Mouse (Mus musculus) CH12.LX (cell line): ENCODE measurements at regions not wholly inside any gene's neighbourhood (a gene's known extent, or its start where the extent isn't known, plus 50 kb on each side); places are given as distances from the start of the nearest gene placed in this dataset.

Source experiments
- DNase-seq: peaks from one replicate; pipeline ENCODE4 v3.0.0-alpha.2; 2013; ENCODE audit errors: extremely low read depth
- H3K27ac ChIP-seq: 2 replicates; pipeline ENCODE4 v1.5.1; 2012; ENCODE audit warnings: low read depth, mild to moderate bottlenecking, control low read depth, moderate library complexity; ENCODE audit not compliant: insufficient read depth
- H3K27me3 ChIP-seq: replicated peaks from 2 replicates; pipeline ENCODE3; 2012; ENCODE audit warnings: inconsistent platforms
- H3K36me3 ChIP-seq, 2 experiments: replicated peaks in 1 of 2; 2 replicates each; pipeline versions ENCODE3 to v1.6.1; 2012; ENCODE audit warnings: inconsistent platforms in 1 of 2, low read length in 1 of 2, mild to moderate bottlenecking in 1 of 2, mixed read lengths in 1 of 2, moderate library complexity in 1 of 2; ENCODE audit not compliant: control insufficient read depth in 1 of 2, insufficient read depth in 1 of 2
- H3K4me1 ChIP-seq, 2 experiments: 2 replicates each; pipeline ENCODE4 v1.6.1; 2012; ENCODE audit warnings: inconsistent platforms in 1 of 2, moderate library complexity in 1 of 2; ENCODE audit not compliant: insufficient read depth in 2 of 2, control insufficient read depth in 1 of 2
- H3K4me2 ChIP-seq: 2 replicates; pipeline ENCODE4 v1.6.1; 2012; ENCODE audit warnings: low read depth, mild to moderate bottlenecking, control low read depth; ENCODE audit not compliant: poor library complexity, insufficient read depth, severe bottlenecking
- H3K4me3 ChIP-seq, 3 experiments: fragments of 150-350 bp in 1 of 3; sonication (generic) in 1 of 3; replicated peaks in 1 of 3; 2 replicates each; pipeline versions ENCODE3 to v1.5.1; 2011 to 2012; ENCODE audit warnings: low read depth in 2 of 3, low read length in 2 of 3, mild to moderate bottlenecking in 2 of 3, moderate library complexity in 2 of 3, control low read depth in 1 of 3, improper control_type of control experiment in 1 of 3, inconsistent platforms in 1 of 3, mixed read lengths in 1 of 3; ENCODE audit not compliant: poor library complexity in 1 of 3
- H3K79me2 ChIP-seq: replicated peaks from 2 replicates; pipeline ENCODE4 v1.6.1; 2012; ENCODE audit warnings: mild to moderate bottlenecking, moderate library complexity; ENCODE audit not compliant: control insufficient read depth, poor library complexity, insufficient read depth, severe bottlenecking; ENCODE audit errors: extremely low read depth
- H3K9ac ChIP-seq: 2 replicates; pipeline ENCODE4 v1.6.1; 2012; ENCODE audit warnings: low read depth, mild to moderate bottlenecking, control low read depth, moderate library complexity; ENCODE audit not compliant: insufficient read depth
- H3K9me3 ChIP-seq: replicated peaks from 2 replicates; pipeline ENCODE3; 2012; ENCODE audit warnings: low read length, inconsistent platforms, mixed read lengths
- CHD1 ChIP-seq: IDR thresholded peaks from 2 replicates; pipeline ENCODE4 v1.6.1; 2012; ENCODE audit warnings: low read depth, low read length, improper control_type of control experiment, inconsistent platforms
- CHD2 ChIP-seq: IDR thresholded peaks from 2 replicates; pipeline ENCODE4 v1.6.1; 2011; ENCODE audit warnings: low read length, improper control_type of control experiment
- CTCF ChIP-seq, 2 experiments: IDR thresholded peaks in 1 of 2; conservative IDR thresholded peaks in 1 of 2; 2 replicates each; pipeline ENCODE4 v1.5.1; 2011 to 2012; ENCODE audit warnings: low read depth in 2 of 2, low read length in 2 of 2, improper control_type of control experiment in 1 of 2, inconsistent platforms in 1 of 2, mild to moderate bottlenecking in 1 of 2, moderate library complexity in 1 of 2
- EP300 ChIP-seq: IDR thresholded peaks from 2 replicates; pipeline ENCODE4 v1.6.1; 2011; ENCODE audit warnings: low read length, improper control_type of control experiment
- IRF4 ChIP-seq: IDR thresholded peaks from 2 replicates; pipeline ENCODE4 v1.6.1; 2014; ENCODE audit warnings: low read depth, mild to moderate bottlenecking, inconsistent platforms, low read length, improper control_type of control experiment
- JUND ChIP-seq: conservative IDR thresholded peaks from 2 replicates; pipeline ENCODE4 v1.6.1; 2011; ENCODE audit warnings: low read depth, low read length, improper control_type of control experiment
- MAFK ChIP-seq: IDR thresholded peaks from 2 replicates; pipeline ENCODE4 v1.6.1; 2011; ENCODE audit warnings: low read length, improper control_type of control experiment; ENCODE audit not compliant: insufficient replicate concordance
- MAX ChIP-seq: IDR thresholded peaks from 2 replicates; pipeline ENCODE4 v1.6.1; 2011; ENCODE audit warnings: low read length, improper control_type of control experiment
- MAZ ChIP-seq: IDR thresholded peaks from 2 replicates; pipeline ENCODE4 v1.6.1; 2012; ENCODE audit warnings: low read depth, mild to moderate bottlenecking, inconsistent platforms, low read length, improper control_type of control experiment, moderate library complexity
- MEF2A ChIP-seq: IDR thresholded peaks from 2 replicates; pipeline ENCODE4 v1.6.1; 2014; ENCODE audit warnings: low read depth, mild to moderate bottlenecking, inconsistent platforms, low read length, improper control_type of control experiment, borderline replicate concordance
- NRF1 ChIP-seq: IDR thresholded peaks from 2 replicates; pipeline ENCODE4 v1.6.1; 2014; ENCODE audit warnings: low read depth, mild to moderate bottlenecking, inconsistent platforms, low read length, improper control_type of control experiment, moderate library complexity
- PAX5 ChIP-seq: IDR thresholded peaks from 2 replicates; pipeline ENCODE4 v1.6.1; 2012; ENCODE audit warnings: low read length, inconsistent platforms, mixed read lengths
- POLR2A ChIP-seq: IDR thresholded peaks from 2 replicates; pipeline ENCODE4 v1.6.1; 2011; ENCODE audit warnings: low read depth, mild to moderate bottlenecking, improper control_type of control experiment, low read length
- RAD21 ChIP-seq: IDR thresholded peaks from 2 replicates; pipeline ENCODE4 v1.6.1; 2011; ENCODE audit warnings: low read depth, mild to moderate bottlenecking, low read length, improper control_type of control experiment, moderate library complexity
- SIN3A ChIP-seq: IDR thresholded peaks from 2 replicates; pipeline ENCODE4 v1.6.1; 2012; ENCODE audit warnings: low read length, improper control_type of control experiment, inconsistent platforms
- SMC3 ChIP-seq: IDR thresholded peaks from 2 replicates; pipeline ENCODE4 v1.6.1; 2011; ENCODE audit warnings: low read depth, low read length, improper control_type of control experiment
- TBP ChIP-seq: conservative IDR thresholded peaks from 2 replicates; pipeline ENCODE4 v1.6.1; 2011; ENCODE audit warnings: low read depth, low read length, improper control_type of control experiment
- TCF12 ChIP-seq: IDR thresholded peaks from 2 replicates; pipeline ENCODE4 v1.6.1; 2014; ENCODE audit warnings: low read depth, mild to moderate bottlenecking, inconsistent platforms, low read length, improper control_type of control experiment
- UBTF ChIP-seq: IDR thresholded peaks from 2 replicates; pipeline ENCODE4 v1.6.1; 2012; ENCODE audit warnings: low read depth, mild to moderate bottlenecking, inconsistent platforms, low read length, improper control_type of control experiment, moderate library complexity
- USF1 ChIP-seq: IDR thresholded peaks from 2 replicates; pipeline ENCODE4 v1.6.1; 2014; ENCODE audit warnings: low read depth, mild to moderate bottlenecking, inconsistent platforms, low read length, improper control_type of control experiment
- USF2 ChIP-seq: conservative IDR thresholded peaks from 2 replicates; pipeline ENCODE4 v1.6.1; 2011; ENCODE audit warnings: low read depth, low read length, improper control_type of control experiment
- ZC3H11A ChIP-seq: IDR thresholded peaks from 2 replicates; pipeline ENCODE4 v1.6.1; 2012; ENCODE audit warnings: low read depth, mild to moderate bottlenecking, inconsistent platforms, low read length, improper control_type of control experiment
- ZMIZ1 ChIP-seq: IDR thresholded peaks from 2 replicates; pipeline ENCODE4 v1.6.1; 2012; ENCODE audit warnings: low read depth, mild to moderate bottlenecking, inconsistent platforms, low read length, improper control_type of control experiment
- dilution Hi-C: fragments of 300-500 bp; cut with MboI; formaldehyde crosslinking; loops from 2 replicates; pipeline ENCODE4 v1.14.3; 2020; ENCODE audit warnings: low sequenced_read_pairs; ENCODE audit not compliant: extremely low pct_unique_long_range_greater_than_20kb, extremely low pct_ligation_motif_present
- in situ Hi-C: fragments of 300-500 bp; cut with MboI; formaldehyde crosslinking; loops from 3 replicates; pipeline ENCODE4 v1.14.3; 2019; ENCODE audit warnings: low sequenced_read_pairs, low pct_ligation_motif_present, low pct_unique_long_range_greater_than_20kb, mixed read lengths

GRCm38 (mm10) chrX:76120936-76121335 lies 143.2 kb upstream of the Cldn34b3 start:
- Histone ChIP-seq H3K9ac (no peak overlapping the region), H3K79me2 (no peaks in the 10 kb centered on the region)
- TF ChIP-seq MEF2A: no peak
- no peak for TF ChIP-seq PAX5

DNA sequence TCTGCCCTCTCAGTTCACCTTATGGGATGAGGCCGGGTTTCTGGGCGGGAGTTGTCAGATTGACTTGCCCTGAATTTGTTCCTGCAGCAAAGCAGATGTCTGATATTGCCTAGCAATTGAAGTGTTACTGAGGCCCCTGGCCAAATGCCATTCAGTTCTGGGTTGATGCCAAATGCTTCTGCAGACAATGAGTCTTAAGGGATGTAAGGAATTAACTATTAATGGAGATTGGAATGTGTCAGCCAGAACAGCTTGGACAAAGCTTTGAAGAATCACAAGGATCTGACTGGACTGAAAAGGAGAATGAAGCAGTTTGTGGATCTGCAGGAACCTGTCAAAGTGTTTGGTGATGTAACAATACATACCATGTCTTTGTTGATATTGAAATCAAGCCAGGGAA lies 140.7 kb upstream of the Cldn34b3 start:
- no peak overlapping the region for H3K9ac ChIP-seq
- no peaks in the 10 kb centered on the region for H3K27me3 ChIP-seq
- DNase-seq: no peak
- H3K36me3 ChIP-seq: no peaks in the 10 kb centered on the region
- TF ChIP-seq POLR2A (no peak), JUND (no peak), ZMIZ1 (no peak), CHD2 (no peak), SMC3 (no peak), PAX5 (no peak), MAX (no peak)
- TF ChIP-seq, all 38 proteins: peak for 0
- Histone ChIP-seq H3K79me2 (no peaks in the 10 kb centered on the region), H3K4me1 (no peaks in the 10 kb centered on the region), H3K9me3 (no peaks in the 10 kb centered on the region), H3K4me3 (no peak overlapping the region), H3K27ac (no peak overlapping the region), H3K4me2 (no peak overlapping the region)
- in situ Hi-C loops (no loop called here), dilution Hi-C loops (no loop called here)

More at GRCm38 (mm10) chrX:76120936-76121335, 143.2 kb upstream of the Cldn34b3 start:
- dilution Hi-C loops: no loop called here
- Histone ChIP-seq H3K9me3 (peaks cover 2% of the 10 kb centered on the region), H3K27me3 (no peaks in the 10 kb centered on the region), H3K36me3 (no peaks in the 10 kb centered on the region), H3K27ac (no peak overlapping the region), H3K4me2 (no peak overlapping the region), H3K4me1 (no peaks in the 10 kb centered on the region), H3K4me3 (no peak overlapping the region)
- in situ Hi-C loops: no loop called here
- DNase-seq: no peak

DNA sequence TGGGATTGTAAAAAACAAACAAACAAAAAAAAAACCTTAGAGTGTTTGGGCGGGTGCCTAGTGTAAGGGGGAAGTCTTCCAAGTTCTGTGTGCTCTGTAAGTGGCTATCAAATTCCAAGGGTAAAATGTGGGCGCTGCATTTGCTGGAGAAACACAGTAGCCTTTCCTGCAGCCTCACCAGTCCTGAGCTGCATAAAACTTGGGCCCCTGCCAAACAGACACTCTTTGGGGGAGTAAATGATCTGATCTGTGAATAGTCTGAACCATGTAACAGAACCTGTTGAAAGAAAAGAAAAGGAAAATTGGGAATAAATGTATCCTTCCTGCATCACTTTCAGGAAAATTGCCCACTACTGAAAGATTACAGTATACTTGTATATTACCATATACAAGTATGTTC lies 126.4 kb upstream of the Cldn34b3 start:
- Histone ChIP-seq H3K9me3 (peaks cover 4% of the 10 kb centered on the region), H3K4me1 (no peaks in the 10 kb centered on the region), H3K36me3 (no peaks in the 10 kb centered on the region), H3K4me2 (no peak overlapping the region), H3K27ac (no peak overlapping the region), H3K79me2 (no peaks in the 10 kb centered on the region), H3K9ac (no peak overlapping the region), H3K27me3 (no peaks in the 10 kb centered on the region), H3K4me3 (no peak overlapping the region)
- DNase-seq: no peak
- no peak for TF ChIP-seq TCF12
- in situ Hi-C loops (no loop called here), dilution Hi-C loops (no loop called here)

- no peak overlapping the region for H3K9ac ChIP-seq
- no peak for DNase-seq
- peaks cover 4% of the 10 kb centered on the region for H3K9me3 ChIP-seq
- no peaks in the 10 kb centered on the region for H3K4me1 ChIP-seq
- no peaks in the 10 kb centered on the region for H3K27me3 ChIP-seq
- dilution Hi-C loops (no loop called here), in situ Hi-C loops (no loop called here)
- no peak overlapping the region for H3K27ac ChIP-seq
- H3K36me3 ChIP-seq: no peaks in the 10 kb centered on the region
- no peaks in the 10 kb centered on the region for H3K79me2 ChIP-seq
- no peak overlapping the region for H3K4me2 ChIP-seq
- no peak overlapping the region for H3K4me3 ChIP-seq
- TF ChIP-seq CHD1 (no peak), CTCF (conservative IDR thresholded peaks at IDR 0.05 in 1 of 2, IDR thresholded peaks at IDR 0.05 in 1 of 2; ENCODE audit: low read depth in 2 of 2, low read length in 2 of 2) (no peak), ZC3H11A (no peak), IRF4 (no peak), MAFK (no peak), TBP (no peak), UBTF (no peak), PAX5 (no peak), RAD21 (no peak), MAZ (no peak), NRF1 (no peak), SIN3A (no peak), USF2 (no peak), USF1 (no peak), ZMIZ1 (no peak), EP300 (no peak)
Measured at GRCm38 (mm10) chrX:76141022-76141421, 123.1 kb upstream of the Cldn34b3 start.
